Mouse (Mus musculus): ENCODE results near the gene Hlcs. TPM values are rescaled to one million over a fixed set of nuclear protein-coding genes. Genes with fewer than 3 reads are reported as not detected.
A peak's percentile ranks its signal among the peaks of the same experiment; 100 is the strongest.

Gene Hlcs
- polyA plus RNA-seq, 1 experiment from 2014 or later, result 7.2 TPM

DNA sequence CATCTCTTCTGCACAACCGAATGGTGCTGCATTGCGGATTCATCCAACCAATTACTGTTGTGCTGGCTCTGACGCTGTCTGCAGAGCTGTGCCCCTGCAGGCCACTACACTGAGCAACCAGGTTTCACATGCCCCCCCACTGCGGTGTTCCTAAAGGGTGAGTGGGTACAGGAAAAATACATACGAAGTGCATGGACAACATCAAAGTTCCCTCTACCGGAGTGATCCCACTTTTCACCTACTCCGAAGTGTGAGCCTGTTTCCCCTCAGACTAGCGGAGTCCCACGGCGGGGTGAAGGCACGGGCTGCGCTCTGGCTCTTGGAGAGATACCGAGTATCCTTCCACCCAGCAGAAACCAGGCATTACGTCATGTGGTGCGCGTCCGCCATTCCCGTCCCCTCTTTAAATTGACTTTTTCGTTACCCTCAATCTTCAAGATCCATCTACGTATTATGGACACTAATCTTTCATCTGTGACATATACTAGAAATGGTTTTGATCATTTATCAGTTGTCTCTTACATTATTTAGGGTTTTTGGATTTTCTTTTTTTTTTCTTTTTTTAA is 625 bp downstream of the Hlcs start:
- Histone ChIP-seq H3K9me3 (ENCODE audit: control insufficient read depth, low read length) (no peaks in the 10 kb centered on the region), H3K4me1 (ENCODE audit: control insufficient read depth, insufficient read depth, low read length) (0 out of 2 replicates have a peak, but pooled peaks cover 9% of the 10 kb centered on the region), H3K27me3 (replicated peaks; ENCODE audit: control insufficient read depth, insufficient read depth, low read length) (no peaks in the 10 kb centered on the region), H3K4me3 (ENCODE audit: low read length) (peak overlapping the region; percentile 76), H3K27ac (ENCODE audit: low read length) (peak overlapping the region; percentile 99), H3K36me3 (ENCODE audit: control insufficient read depth, insufficient read depth, low read length) (no peaks in the 10 kb centered on the region), H3K4me2 (ENCODE audit: low read depth, low read length) (peak overlapping the region; percentile 52), H3K9ac (ENCODE audit: low read depth, low read length) (peak overlapping the region; percentile 97)
- under 1% methylated on average over 20 of the region's 20 CpGs for WGBS
- peak; percentile 87 for ATAC-seq

DNA sequence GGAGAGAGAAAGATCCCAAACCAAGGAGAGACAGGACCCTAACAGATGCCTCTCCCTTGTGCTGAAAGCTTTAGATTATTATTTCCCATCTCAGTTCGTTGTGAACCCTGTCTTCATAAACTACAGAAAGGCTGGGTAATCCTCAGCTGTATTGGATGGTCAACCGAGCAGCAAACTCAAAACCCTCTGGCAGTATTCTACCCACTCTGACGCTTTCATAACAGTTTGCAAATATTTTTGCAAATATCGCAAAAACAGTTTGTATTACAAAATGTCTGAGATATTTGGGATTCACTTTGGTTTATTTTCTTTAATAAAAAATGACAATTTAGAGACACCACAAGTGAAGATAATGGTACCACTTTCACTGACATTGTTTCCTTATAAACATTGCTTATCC is 1.4 kb downstream of the Hlcs start:
- H3K9ac ChIP-seq (ENCODE audit: low read depth, low read length), result peak overlapping the region; percentile 46; the same call in 1 of the 2 replicates
- H3K27ac ChIP-seq (ENCODE audit: low read length), result no peak overlapping the region
- ATAC-seq, result no peak
- H3K27me3 ChIP-seq (replicated peaks; ENCODE audit: control insufficient read depth, insufficient read depth, low read length), result no peaks in the 10 kb centered on the region
- H3K4me3 ChIP-seq (ENCODE audit: low read length), result no peak overlapping the region
- 0 out of 2 replicates have a peak, but pooled peaks cover 9% of the 10 kb centered on the region for H3K4me1 ChIP-seq (ENCODE audit: control insufficient read depth, insufficient read depth, low read length)
- H3K36me3 ChIP-seq (ENCODE audit: control insufficient read depth, insufficient read depth, low read length), result no peaks in the 10 kb centered on the region
- H3K9me3 ChIP-seq (ENCODE audit: control insufficient read depth, low read length), result no peaks in the 10 kb centered on the region
- WGBS, result 68% methylated on average over 4 of the region's 4 CpGs
- 0 out of 2 replicates have a peak overlapping the region, but pooled peaks have one; percentile 10 for H3K4me2 ChIP-seq (ENCODE audit: low read depth, low read length)

DNA sequence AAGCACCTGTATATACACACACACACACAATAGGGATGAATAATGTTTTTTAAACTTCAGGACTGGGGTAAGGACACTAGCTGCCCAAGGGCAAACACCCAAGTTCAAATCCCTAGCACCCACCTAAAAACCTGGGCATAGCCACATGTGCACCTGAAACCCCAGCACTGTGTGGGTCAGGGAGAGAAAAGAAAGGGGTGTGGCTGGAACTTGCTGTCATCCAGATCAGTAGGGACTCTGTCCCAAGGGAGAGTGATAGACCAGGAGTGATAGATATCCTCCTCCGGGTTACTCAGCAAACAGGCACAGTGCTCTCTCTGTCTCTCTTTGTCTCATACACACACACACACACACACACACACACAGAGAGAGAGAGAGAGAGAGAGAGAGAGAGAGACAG is 2.0 kb downstream of the Hlcs start:
- no peak overlapping the region for H3K4me2 ChIP-seq (ENCODE audit: low read depth, low read length)
- WGBS, result 58% methylated on average over 1 of the region's 1 CpGs
- no peak for ATAC-seq

DNA sequence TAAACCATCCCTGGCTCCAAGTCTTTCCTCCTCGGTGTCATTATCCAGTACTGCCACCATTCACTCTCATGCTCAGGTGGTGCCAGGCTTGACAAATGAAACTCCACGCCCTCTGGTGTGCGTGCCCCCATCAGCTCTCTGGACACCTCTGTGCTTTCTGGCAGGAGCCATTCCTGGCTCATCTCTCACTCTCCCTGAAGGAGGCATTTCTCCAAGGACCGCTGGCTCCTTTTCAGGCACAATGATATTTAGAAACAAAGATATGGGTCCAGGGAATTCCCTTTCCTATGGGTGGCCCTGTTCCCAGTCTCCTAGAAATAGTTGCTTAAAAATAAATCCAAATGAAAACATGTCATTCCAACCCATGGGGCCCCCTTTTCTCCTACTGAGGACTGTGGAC is 4.3 kb downstream of the Hlcs start:
- ATAC-seq, result no peak
- 90% methylated on average over 4 of the region's 4 CpGs for WGBS
- H3K36me3 ChIP-seq (ENCODE audit: control insufficient read depth, insufficient read depth, low read length), result no peaks in the 10 kb centered on the region
- H3K4me3 ChIP-seq (ENCODE audit: low read length), result no peak overlapping the region
- no peaks in the 10 kb centered on the region for H3K9me3 ChIP-seq (ENCODE audit: control insufficient read depth, low read length)
- H3K27me3 ChIP-seq (replicated peaks; ENCODE audit: control insufficient read depth, insufficient read depth, low read length), result no peaks in the 10 kb centered on the region
- H3K9ac ChIP-seq (ENCODE audit: low read depth, low read length), result no peak overlapping the region
- no peak overlapping the region for H3K4me2 ChIP-seq (ENCODE audit: low read depth, low read length)
- 0 out of 2 replicates have a peak, but pooled peaks cover 9% of the 10 kb centered on the region for H3K4me1 ChIP-seq (ENCODE audit: control insufficient read depth, insufficient read depth, low read length)
- H3K27ac ChIP-seq (ENCODE audit: low read length), result no peak overlapping the region

More for the DNA sequence above, 2.0 kb downstream of the Hlcs start:
- Histone ChIP-seq H3K27me3 (replicated peaks; ENCODE audit: control insufficient read depth, insufficient read depth, low read length) (no peaks in the 10 kb centered on the region), H3K9me3 (ENCODE audit: control insufficient read depth, low read length) (no peaks in the 10 kb centered on the region), H3K9ac (ENCODE audit: low read depth, low read length) (no peak overlapping the region), H3K4me3 (ENCODE audit: low read length) (no peak overlapping the region), H3K36me3 (ENCODE audit: control insufficient read depth, insufficient read depth, low read length) (no peaks in the 10 kb centered on the region), H3K27ac (ENCODE audit: low read length) (no peak overlapping the region), H3K4me1 (ENCODE audit: control insufficient read depth, insufficient read depth, low read length) (0 out of 2 replicates have a peak, but pooled peaks cover 9% of the 10 kb centered on the region)

DNA sequence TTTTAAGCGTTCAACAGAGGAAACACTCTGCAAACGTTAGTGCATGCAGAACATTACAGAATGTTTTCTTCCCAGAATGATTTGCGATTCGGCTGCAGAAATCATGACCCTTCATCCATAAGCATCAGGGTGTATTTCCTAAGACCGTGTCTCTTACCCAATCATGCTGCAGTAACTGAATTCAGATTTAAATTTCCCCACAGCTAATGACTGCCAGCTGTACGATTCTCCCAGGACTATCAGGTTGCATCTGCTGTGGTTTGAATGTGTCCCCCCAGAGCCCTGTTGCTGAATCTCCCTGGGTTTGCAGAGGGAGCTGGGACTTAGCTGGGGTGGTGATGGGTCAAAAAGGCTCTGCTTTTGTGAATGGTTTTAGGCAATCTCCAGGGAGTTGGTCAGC is 5.4 kb downstream of the Hlcs start:
- Histone ChIP-seq H3K9ac (ENCODE audit: low read depth, low read length) (no peak overlapping the region), H3K4me1 (ENCODE audit: control insufficient read depth, insufficient read depth, low read length) (peaks cover 8% of the 10 kb centered on the region; the same call in 1 of the 2 replicates), H3K9me3 (ENCODE audit: control insufficient read depth, low read length) (no peaks in the 10 kb centered on the region), H3K4me3 (ENCODE audit: low read length) (no peak overlapping the region), H3K36me3 (ENCODE audit: control insufficient read depth, insufficient read depth, low read length) (no peaks in the 10 kb centered on the region), H3K27ac (ENCODE audit: low read length) (no peak overlapping the region), H3K27me3 (replicated peaks; ENCODE audit: control insufficient read depth, insufficient read depth, low read length) (no peaks in the 10 kb centered on the region), H3K4me2 (ENCODE audit: low read depth, low read length) (no peak overlapping the region)
- ATAC-seq, result no peak
- 49% methylated on average over 6 of the region's 6 CpGs for WGBS

DNA sequence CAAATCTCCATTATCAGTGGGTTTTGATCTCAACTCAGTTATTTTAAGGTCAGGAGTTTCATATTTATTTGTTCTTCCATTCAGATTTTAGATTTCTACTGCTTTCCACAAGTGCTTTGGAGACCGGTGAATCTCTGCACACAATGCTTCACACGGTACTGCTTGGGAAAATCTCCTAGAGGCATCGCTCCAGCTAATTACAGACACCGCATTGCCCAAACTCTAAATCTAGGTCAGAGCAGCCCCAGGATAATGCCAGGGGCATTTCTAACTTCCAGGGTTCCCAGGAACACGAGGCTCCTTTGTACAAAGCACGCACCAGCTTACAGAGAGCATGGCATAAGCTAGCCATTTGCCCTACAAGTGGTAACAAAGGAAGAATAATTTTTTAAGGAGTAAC is 5.8 kb downstream of the Hlcs start:
- WGBS, result 72% methylated on average over 6 of the region's 6 CpGs
- Histone ChIP-seq H3K4me1 (ENCODE audit: control insufficient read depth, insufficient read depth, low read length) (peaks cover 12% of the 10 kb centered on the region), H3K27ac (ENCODE audit: low read length) (no peak overlapping the region), H3K9me3 (ENCODE audit: control insufficient read depth, low read length) (no peaks in the 10 kb centered on the region), H3K4me2 (ENCODE audit: low read depth, low read length) (no peak overlapping the region), H3K27me3 (replicated peaks; ENCODE audit: control insufficient read depth, insufficient read depth, low read length) (no peaks in the 10 kb centered on the region), H3K4me3 (ENCODE audit: low read length) (no peak overlapping the region), H3K36me3 (ENCODE audit: control insufficient read depth, insufficient read depth, low read length) (no peaks in the 10 kb centered on the region), H3K9ac (ENCODE audit: low read depth, low read length) (no peak overlapping the region)
- ATAC-seq, result no peak

DNA sequence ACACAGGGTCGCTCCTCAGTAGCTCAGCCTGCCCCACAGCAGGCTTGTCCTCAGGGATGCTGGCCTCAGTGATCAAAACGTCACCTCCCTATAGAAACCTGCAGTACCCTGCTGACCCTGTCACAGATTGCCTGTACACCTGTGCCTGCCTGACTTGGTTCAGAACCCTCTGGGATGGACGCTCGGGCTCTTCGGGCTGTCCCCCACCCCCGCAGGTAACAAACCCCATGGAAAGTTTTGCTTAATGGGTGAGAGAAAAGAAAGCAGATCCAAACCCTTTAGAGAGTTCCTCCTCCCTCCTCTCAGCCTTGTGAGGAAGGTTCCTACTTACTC is 10.2 kb downstream of the Hlcs start:
- peak overlapping the region; percentile 56 for H3K4me2 ChIP-seq (ENCODE audit: low read depth, low read length)
- H3K36me3 ChIP-seq (ENCODE audit: control insufficient read depth, insufficient read depth, low read length), result no peaks in the 10 kb centered on the region
- WGBS, result 33% methylated on average over 5 of the region's 6 CpGs
- H3K27ac ChIP-seq (ENCODE audit: low read length), result no peak overlapping the region
- peaks cover 13% of the 10 kb centered on the region for H3K4me1 ChIP-seq (ENCODE audit: control insufficient read depth, insufficient read depth, low read length)
- no peak for ATAC-seq
- H3K9ac ChIP-seq (ENCODE audit: low read depth, low read length), result peak overlapping the region; percentile 60
- no peaks in the 10 kb centered on the region for H3K27me3 ChIP-seq (replicated peaks; ENCODE audit: control insufficient read depth, insufficient read depth, low read length)
- peak overlapping the region; percentile 28 for H3K4me3 ChIP-seq (ENCODE audit: low read length)
- H3K9me3 ChIP-seq (ENCODE audit: control insufficient read depth, low read length), result no peaks in the 10 kb centered on the region

DNA sequence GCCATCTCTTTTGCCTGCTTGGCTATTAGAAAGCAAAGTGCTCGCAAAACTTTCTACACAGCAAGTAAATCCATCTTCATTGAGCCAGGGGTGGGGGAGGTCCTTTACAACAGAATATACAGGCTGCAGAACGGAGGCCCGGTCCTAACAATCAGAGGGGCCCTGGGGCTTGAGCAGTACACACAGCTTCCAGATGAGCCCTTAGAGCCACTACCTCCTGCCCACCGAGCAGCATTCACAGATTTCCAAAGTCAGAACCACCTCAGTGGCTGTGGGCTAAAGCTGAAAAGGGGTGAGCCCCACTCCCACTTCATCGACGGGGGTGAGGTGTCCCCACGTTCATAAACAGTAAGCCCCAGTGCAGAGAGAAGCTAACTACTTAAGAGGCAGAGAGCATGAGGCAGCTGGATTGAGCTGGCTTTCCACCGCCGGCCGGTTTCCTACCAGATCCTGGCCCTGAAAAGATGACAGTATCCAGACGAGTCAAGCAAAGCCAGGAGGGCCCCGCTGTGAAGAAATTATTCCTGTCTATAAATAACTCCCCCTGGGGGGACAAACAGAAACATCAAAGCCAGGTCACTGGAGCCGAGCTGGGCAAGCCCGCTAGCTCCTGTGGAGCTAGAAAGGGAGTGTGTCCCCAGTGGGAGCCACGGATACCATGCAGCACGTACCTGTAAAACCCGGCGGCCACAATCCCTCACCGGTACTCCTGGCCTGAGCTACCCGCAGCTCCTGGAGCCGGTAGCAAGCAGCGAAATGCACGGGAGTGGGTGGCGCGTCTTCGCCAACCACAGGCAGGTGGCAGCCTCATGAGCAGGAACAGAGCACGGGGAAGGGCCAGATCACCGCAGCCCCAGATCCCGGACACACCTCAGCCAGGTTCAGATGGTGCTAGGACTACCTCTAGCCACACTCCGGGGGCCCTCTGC is 10.8 kb downstream of the Hlcs start:
- peak; percentile 79 for ATAC-seq
- 8% methylated on average over 30 of the region's 30 CpGs for WGBS
- Histone ChIP-seq H3K4me3 (ENCODE audit: low read length) (peak overlapping the region; percentile 28), H3K4me1 (ENCODE audit: control insufficient read depth, insufficient read depth, low read length) (peaks cover 13% of the 10 kb centered on the region), H3K36me3 (ENCODE audit: control insufficient read depth, insufficient read depth, low read length) (no peaks in the 10 kb centered on the region), H3K27ac (ENCODE audit: low read length) (no peak overlapping the region; the same call in 1 of the 2 replicates), H3K4me2 (ENCODE audit: low read depth, low read length) (peak overlapping the region; percentile 56), H3K9ac (ENCODE audit: low read depth, low read length) (peak overlapping the region; percentile 60), H3K9me3 (ENCODE audit: control insufficient read depth, low read length) (no peaks in the 10 kb centered on the region), H3K27me3 (replicated peaks; ENCODE audit: control insufficient read depth, insufficient read depth, low read length) (no peaks in the 10 kb centered on the region)

DNA sequence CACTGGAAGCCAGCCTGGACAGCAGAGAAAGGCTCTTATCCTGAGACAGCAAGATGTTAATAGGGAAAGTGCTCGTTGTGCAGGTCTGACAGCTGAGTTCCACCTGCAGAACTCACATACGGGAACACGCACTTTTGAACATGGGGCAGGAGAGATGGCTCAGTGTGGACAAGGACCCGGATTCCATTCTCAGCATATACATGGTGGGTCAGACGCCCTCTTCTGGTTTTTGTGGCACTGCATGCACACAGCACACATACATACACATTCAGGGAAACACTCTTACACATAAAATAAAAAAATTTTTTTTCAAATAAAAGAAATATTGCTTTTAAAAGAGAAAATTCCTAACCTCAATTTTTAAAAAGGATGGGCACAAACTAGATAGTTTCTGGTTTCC is 11.7 kb downstream of the Hlcs start:
- Histone ChIP-seq H3K27me3 (replicated peaks; ENCODE audit: control insufficient read depth, insufficient read depth, low read length) (no peaks in the 10 kb centered on the region), H3K4me3 (ENCODE audit: low read length) (no peak overlapping the region), H3K27ac (ENCODE audit: low read length) (no peak overlapping the region), H3K4me2 (ENCODE audit: low read depth, low read length) (no peak overlapping the region), H3K36me3 (ENCODE audit: control insufficient read depth, insufficient read depth, low read length) (no peaks in the 10 kb centered on the region), H3K9ac (ENCODE audit: low read depth, low read length) (no peak overlapping the region), H3K9me3 (ENCODE audit: control insufficient read depth, low read length) (no peaks in the 10 kb centered on the region), H3K4me1 (ENCODE audit: control insufficient read depth, insufficient read depth, low read length) (peaks cover 13% of the 10 kb centered on the region)
- WGBS, result 82% methylated on average over 5 of the region's 5 CpGs
- ATAC-seq, result no peak
